Mouse (Mus musculus) embryonic fibroblast, embryonic 13.5 days (primary cell): Measurements from ENCODE around the gene Rab6a. TPM values are rescaled to one million over a fixed set of nuclear protein-coding genes. Genes with fewer than 3 reads are reported as not detected.
"Not testable (repeated sequence)": the region's sequence is repeated elsewhere in the genome, so short reads cannot be mapped to it uniquely, and the experiment has no call there.

Source experiments
- H3K27ac ChIP-seq: 2 replicates; pipeline ENCODE4 v1.5.1; 2012; ENCODE audit warnings: low read length, control low read depth, inconsistent platforms; ENCODE audit not compliant: insufficient read depth
- H3K4me1 ChIP-seq: 2 replicates; pipeline ENCODE4 v1.6.1; 2011; ENCODE audit warnings: low read length; ENCODE audit not compliant: control insufficient read depth, insufficient read depth
- H3K4me3 ChIP-seq: 2 replicates; pipeline ENCODE4 v1.5.1; 2011; ENCODE audit warnings: mild to moderate bottlenecking, control low read depth, low read length; ENCODE audit not compliant: insufficient read depth
- CTCF ChIP-seq: IDR thresholded peaks from 2 replicates; pipeline ENCODE4 v1.5.1; 2011; ENCODE audit warnings: mild to moderate bottlenecking, control low read depth, low read length, moderate library complexity, borderline replicate concordance; ENCODE audit not compliant: insufficient read depth
- POLR2A ChIP-seq: IDR thresholded peaks from 2 replicates; pipeline ENCODE4 v1.6.1; 2011; ENCODE audit warnings: low read depth, mild to moderate bottlenecking, control low read depth, low read length, moderate library complexity
- polyA plus RNA-seq: library from polyadenylated mRNA; stranded (reverse); fragments of >200 nt; gene quantifications from 2 replicates; pipeline ENCODE4 v1.2.4, GENCODE M21; 2011; ENCODE audit warnings: low read depth; ENCODE audit not compliant: missing spikeins, insufficient read length

The Rab6a gene
- polyA plus RNA-seq: 149 and 163 TPM in 2 replicates

DNA sequence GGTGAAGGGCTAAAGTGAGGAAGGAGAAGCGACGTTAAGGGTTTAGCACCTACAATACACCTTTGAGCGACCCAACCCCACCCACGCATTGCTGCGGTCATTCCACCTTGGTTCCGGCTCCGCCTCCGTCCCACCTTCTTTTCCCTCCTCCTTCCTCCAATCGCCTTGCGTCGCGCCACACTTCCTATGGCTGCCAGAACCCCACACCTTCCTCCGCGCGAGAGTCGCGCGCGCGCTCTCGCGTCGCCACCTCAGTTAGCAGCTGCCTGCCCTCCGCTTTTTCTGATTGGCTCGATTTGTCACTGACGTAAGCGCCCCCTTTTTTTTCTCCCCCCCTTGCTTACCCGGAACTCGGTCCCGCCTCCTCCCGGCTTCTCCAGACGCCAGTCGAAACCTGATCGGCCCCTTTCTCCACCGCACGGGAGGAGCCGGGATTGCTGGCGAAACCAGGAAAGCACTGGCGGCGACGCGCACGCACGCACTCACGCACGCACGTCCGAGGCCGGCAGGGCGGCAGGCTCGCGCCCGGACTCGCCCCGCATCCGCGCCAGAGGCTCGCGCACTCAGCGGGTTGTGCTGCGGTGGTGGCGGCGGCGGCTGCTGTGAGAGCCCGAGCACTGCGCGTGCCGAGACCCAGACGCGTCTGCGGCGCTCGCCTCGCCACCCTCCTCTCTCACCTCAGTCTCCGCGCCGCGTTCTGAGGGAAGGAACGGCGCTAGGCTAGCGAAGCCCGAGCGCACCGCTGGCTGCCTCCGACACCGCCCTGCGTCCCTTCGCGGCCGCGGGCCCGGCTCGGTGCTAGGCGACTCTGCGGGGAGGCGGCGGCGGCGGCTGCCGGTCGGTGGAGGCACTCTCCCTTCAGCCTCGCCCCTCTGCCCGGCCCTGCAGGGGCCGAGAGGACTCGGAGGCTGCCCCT lies at the start of gene Rab6a:
Gene Rab6a (plus strand): TSS at position 197 of the 916 bp plus-strand sequence.
- Histone ChIP-seq H3K4me3 (peak within 1 kb of the TSS; percentile 95), H3K27ac (peak within 1 kb of the TSS; percentile 94), H3K4me1 (peaks cover 4% of the 10 kb centered on the region; the same call in 1 of the 2 replicates)
- TF ChIP-seq POLR2A (peak; percentile 95), CTCF (no peak)

DNA sequence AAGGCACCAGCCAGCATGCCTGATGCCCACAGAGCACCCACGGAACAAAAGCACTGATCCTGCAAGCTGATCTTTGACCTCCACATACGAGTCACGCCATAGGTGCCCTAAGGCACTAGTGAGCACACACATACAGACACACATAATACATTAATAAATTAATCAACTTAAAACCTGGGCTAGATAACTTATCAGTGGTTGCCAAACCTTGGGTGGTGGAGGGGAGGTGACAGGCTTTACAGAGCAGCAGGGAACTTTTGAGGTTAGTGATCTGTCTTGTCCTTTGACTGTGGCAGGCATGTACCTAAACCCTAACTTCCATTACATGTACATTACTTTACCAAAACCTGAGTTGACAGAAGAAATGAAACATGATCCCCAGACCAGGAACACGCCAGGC lies 47.9 kb upstream of the Rab6a start:
- TF ChIP-seq CTCF (no peak), POLR2A (no peak)
- H3K4me1 ChIP-seq: no peaks in the 10 kb centered on the region

DNA sequence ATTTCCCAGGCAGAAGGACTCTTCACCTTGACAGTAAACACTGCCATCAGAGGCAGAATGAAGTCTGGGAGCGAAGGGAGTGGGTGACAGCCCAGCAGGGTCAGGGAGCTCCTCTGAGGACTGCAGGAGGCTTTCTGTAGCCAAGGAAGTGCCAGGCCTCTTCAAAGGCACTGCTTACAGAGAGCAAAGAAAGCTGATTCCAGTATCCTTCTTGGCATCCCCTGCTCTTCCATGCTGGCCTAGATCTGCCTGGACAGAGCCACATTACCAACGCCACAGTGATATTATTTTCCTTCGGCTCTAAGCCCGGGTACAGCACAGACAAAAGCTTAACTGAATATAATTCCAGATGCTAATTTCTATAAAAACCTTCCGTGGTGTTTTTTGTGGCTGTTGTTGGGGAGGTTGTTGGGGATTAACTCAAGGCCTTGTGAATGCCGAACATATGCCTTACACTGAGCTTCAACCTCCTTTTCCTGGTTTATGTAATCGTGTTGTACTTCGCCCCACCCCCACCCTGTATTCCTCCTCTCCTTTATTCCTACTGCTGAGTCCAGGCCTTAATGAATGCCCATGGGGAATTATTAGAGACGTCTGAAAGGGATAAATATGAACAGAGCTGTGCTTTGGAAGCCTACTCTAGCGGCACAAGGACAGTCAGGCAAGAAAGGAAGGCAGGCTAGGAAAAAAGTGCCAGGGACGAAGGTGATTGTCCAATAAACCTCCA lies 45.2 kb upstream of the Rab6a start:
- TF ChIP-seq CTCF (no peak), POLR2A (no peak)
- Histone ChIP-seq H3K27ac (no peak overlapping the region), H3K4me1 (no peaks in the 10 kb centered on the region), H3K4me3 (no peak overlapping the region)

More for the DNA sequence above, 47.9 kb upstream of the Rab6a start:
- H3K4me3 ChIP-seq: no peak overlapping the region
- no peak overlapping the region for H3K27ac ChIP-seq

DNA sequence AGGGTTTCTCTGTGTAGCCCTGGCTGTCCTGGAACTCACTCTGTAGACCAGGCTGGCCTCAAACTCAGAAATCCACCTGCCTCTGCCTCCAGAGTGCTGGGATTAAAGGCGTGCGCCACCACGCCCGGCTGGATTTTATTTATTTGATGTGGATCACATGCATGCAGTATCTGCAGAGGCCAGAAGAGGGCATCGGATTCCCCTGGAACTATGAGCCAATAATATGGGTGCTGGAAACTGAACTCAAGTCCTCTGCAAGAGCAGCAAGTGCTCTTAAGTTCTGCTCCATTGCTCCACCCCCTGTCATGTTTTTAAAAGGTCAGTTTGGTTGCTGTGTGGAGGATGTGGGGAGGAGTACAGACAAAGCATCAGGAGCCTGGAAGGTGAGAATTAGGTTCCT lies 40.0 kb upstream of the Rab6a start:
- not testable (repeated sequence) for H3K27ac ChIP-seq, H3K4me1 ChIP-seq, H3K4me3 ChIP-seq

DNA sequence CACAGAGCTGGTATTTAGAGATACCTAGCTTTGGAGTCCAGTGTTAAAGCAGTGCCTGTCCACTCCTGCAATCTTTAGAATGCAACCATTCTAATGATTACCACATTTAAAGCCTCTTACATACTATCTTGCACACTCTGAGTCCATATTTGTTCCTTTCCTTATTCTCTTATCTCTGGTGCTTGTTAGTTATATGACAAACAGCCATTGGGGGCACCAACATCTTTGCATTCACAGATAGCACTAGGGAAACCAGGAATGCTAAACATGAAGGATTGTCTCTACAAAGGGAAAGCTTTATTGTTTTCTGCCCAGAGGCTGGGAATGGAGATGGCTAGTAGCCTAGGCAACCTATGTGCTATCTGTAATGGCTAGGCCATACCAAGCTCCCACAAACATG lies 37.3 kb upstream of the Rab6a start:
- 0 out of 2 replicates have a peak, but pooled peaks cover 3% of the 10 kb centered on the region for H3K4me1 ChIP-seq
- H3K4me3 ChIP-seq: no peak overlapping the region
- no peak for TF ChIP-seq CTCF
- TF ChIP-seq POLR2A: no peak
- H3K27ac ChIP-seq: no peak overlapping the region

DNA sequence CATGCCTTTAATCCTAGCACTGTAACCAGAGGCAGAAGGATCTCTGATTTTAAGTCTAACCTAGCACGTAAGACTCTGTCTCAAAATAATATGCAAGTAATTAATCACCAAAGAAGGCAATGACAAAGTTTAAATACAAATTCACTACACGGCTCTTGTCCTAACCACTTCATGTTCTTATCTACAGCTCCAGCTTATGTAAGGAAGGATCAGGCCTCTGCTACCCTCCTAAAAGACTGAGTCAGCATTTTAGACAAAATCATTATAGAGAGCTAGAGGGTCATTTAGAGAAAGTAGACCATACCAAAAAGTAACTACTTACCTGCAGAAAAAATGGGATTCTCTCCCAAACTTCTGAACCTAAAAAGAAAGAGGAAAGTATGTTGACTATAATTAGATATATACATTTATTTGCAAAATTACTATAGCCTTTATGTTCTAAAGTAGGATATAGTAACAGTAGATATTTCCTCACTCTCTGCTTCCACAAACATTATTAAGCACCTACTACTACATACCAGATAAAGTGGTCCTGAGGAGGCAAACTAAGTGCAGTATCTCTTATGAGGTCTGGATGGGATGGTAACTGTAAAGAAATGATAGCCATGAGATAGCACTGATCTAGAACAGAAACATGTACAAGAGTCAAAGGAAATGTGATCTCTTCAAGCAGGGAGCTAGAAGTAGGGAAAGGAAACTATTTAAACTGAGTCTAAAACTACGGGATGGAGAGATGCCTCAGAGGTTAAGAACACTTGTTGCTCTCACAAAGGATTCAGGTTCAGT lies 36.1 kb upstream of the Rab6a start:
- Histone ChIP-seq H3K4me3 (no peak overlapping the region), H3K27ac (no peak overlapping the region), H3K4me1 (0 out of 2 replicates have a peak, but pooled peaks cover 3% of the 10 kb centered on the region)
- TF ChIP-seq POLR2A (no peak), CTCF (no peak)

DNA sequence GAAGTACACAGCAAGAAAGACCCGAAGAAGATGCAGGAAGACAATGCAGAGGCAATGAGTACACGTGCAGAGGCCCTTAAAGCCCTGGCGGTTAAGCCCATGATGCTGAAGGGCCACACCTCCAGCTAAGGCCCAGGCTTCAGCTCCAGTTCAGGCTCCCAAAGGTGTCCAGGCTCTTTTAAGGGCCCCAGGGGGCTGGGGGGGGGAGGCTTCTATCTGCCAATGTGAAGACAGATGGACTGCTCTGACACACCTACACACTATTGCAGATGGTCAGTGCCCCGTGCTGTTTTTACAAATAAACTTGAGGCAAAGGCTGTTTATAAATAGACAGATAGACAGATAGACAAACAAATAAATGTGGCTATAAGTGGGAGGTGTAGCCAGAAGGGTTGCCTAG lies 35.1 kb upstream of the Rab6a start:
- Histone ChIP-seq H3K4me1 (0 out of 2 replicates have a peak, but pooled peaks cover 3% of the 10 kb centered on the region), H3K4me3 (no peak overlapping the region), H3K27ac (no peak overlapping the region)
- TF ChIP-seq CTCF (no peak), POLR2A (no peak)

DNA sequence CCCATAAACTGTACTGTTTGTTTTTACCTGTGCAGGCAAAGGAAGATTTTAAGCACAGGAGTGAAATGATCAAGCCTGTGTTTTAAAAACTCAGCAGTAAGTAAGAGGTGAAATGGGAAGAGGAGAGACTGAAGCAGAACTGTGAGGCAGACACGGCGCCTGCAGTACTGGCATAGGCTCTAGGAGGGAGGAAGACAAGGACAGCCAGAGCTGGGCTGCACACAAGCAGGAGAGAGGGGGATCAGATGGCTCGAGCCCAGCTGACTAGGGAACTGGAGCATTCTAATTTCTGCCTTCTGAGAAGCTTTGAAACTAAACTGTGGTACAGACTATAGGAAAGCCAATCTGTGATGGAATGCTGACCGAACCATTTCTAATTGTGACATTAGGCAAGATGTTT lies 34.5 kb upstream of the Rab6a start:
- Histone ChIP-seq H3K27ac (no peak overlapping the region), H3K4me1 (0 out of 2 replicates have a peak, but pooled peaks cover 3% of the 10 kb centered on the region), H3K4me3 (no peak overlapping the region)
- no peak for TF ChIP-seq POLR2A
- TF ChIP-seq CTCF: no peak

DNA sequence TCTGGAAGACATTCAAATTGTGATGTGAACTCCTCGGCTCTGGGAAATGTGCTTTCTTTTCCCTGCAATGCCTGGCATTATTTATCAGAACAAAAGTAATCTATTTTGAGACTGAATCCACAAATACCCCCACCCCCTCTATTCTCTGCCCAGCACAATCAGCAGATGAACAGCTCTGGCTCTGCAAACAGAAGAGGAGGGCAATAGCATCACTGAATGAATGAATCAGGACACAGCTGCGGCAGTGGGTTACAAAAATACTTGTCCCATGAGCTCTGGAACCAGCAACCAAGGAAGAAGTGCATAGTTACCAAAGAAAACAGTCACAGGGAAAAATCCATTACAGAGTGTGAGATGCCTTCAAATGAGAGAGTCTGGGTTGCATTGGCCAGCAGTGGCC lies 28.4 kb upstream of the Rab6a start:
- no peak overlapping the region for H3K4me3 ChIP-seq
- no peak for TF ChIP-seq CTCF
- no peaks in the 10 kb centered on the region for H3K4me1 ChIP-seq
- H3K27ac ChIP-seq: no peak overlapping the region

DNA sequence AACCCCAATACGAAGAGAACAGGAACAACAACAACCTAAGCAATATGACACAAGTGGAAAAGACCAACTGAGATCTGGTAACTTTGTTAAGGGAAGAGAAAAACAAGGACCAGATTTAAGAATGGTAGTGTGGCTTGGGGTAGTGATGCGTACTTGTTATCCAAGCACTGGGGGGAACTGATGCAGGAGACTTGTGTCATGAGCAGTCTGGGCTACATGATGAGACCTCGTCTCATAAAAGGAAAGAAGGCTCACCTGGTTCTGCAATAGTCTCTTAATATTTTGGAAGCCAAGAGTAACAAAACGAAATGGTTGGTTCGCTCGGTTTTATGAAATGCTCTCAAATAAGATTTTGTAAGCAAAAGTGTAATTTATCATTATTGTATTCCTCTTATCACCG lies 25.0 kb upstream of the Rab6a start:
- Histone ChIP-seq H3K4me3 (peak overlapping the region; percentile 66), H3K27ac (no peak overlapping the region), H3K4me1 (no peaks in the 10 kb centered on the region)
- TF ChIP-seq POLR2A (no peak), CTCF (no peak)
